Mouse (Mus musculus): ENCODE measurements around the gene Rbm42. TPM values are rescaled to one million over a fixed set of nuclear protein-coding genes. Genes with fewer than 3 reads are reported as not detected.
A peak's percentile ranks its signal among the peaks of the same experiment; 100 is the strongest.

The Rbm42 gene
- polyA plus RNA-seq (2015; fragmentation: Nextera tagmentation; extraction: Ambion mirVana), result 79.5 and 88.4 TPM in 2 replicates

GRCm38 (mm10) chr7:30649591-30650540, at the start of gene Rbm42:
TSS of gene Rbm42 (minus strand) at chr7:30650317.
- Histone ChIP-seq H3K36me3 (peaks cover 72% of the 10 kb centered on the region), H3K27me3 (replicated peaks) (no peaks in the 10 kb centered on the region), H3K9ac (peak within 1 kb of the TSS; percentile 98), H3K4me1 (peaks cover 14% of the 10 kb centered on the region), H3K27ac (replicated peaks) (peak within 1 kb of the TSS; percentile 58), H3K9me3 (no peaks in the 10 kb centered on the region), H3K4me2 (peak within 1 kb of the TSS; percentile 99), H3K4me3 (peak within 1 kb of the TSS; percentile 97)
- 1% methylated on average over 59 of the region's 59 CpGs for WGBS
- peak; percentile 98 for ATAC-seq (ENCODE audit: extremely low read depth, insufficient number of reproducible peaks, low FRiP score, low TSS enrichment)

- Histone ChIP-seq H3K9me3 (no peaks in the 10 kb centered on the region), H3K27ac (replicated peaks) (no peak within 1 kb of the TSS), H3K27me3 (replicated peaks) (no peaks in the 10 kb centered on the region), H3K4me1 (peaks cover 17% of the 10 kb centered on the region), H3K4me2 (no peak within 1 kb of the TSS), H3K4me3 (no peak within 1 kb of the TSS), H3K36me3 (no peaks in the 10 kb centered on the region), H3K9ac (no peak within 1 kb of the TSS)
- no peak for ATAC-seq (ENCODE audit: extremely low read depth, insufficient number of reproducible peaks, low FRiP score, low TSS enrichment)
- 38% methylated on average over 9 of the region's 9 CpGs for whole genome bisulfite sequencing
Measured at GRCm38 (mm10) chr7:30698589-30698988, 48.5 kb upstream of the Rbm42 start, which contains the start of gene 2200002J24Rik. TSS of gene 2200002J24Rik (plus strand) at chr7:30698926.

- Histone ChIP-seq H3K9me3 (no peaks in the 10 kb centered on the region), H3K36me3 (no peaks in the 10 kb centered on the region), H3K9ac (no peak overlapping the region), H3K4me1 (peaks cover 17% of the 10 kb centered on the region), H3K27ac (replicated peaks) (no peak overlapping the region), H3K4me2 (no peak overlapping the region), H3K27me3 (replicated peaks) (no peaks in the 10 kb centered on the region), H3K4me3 (no peak overlapping the region)
- WGBS, result 61% methylated on average over 5 of the region's 5 CpGs
- no peak for ATAC-seq (ENCODE audit: extremely low read depth, insufficient number of reproducible peaks, low FRiP score, low TSS enrichment)
Measured at GRCm38 (mm10) chr7:30698101-30698500, 48.0 kb upstream of the Rbm42 start.

GRCm38 (mm10) chr7:30688325-30688724, 38.2 kb upstream of the Rbm42 start:
- WGBS, result 70% methylated on average over 6 of the region's 6 CpGs
- Histone ChIP-seq H3K4me3 (no peak overlapping the region), H3K4me1 (no peaks in the 10 kb centered on the region), H3K4me2 (no peak overlapping the region), H3K27me3 (replicated peaks) (peaks cover 14% of the 10 kb centered on the region; the same call in 1 of the 2 replicates), H3K9me3 (no peaks in the 10 kb centered on the region), H3K9ac (no peak overlapping the region), H3K27ac (replicated peaks) (no peak overlapping the region), H3K36me3 (no peaks in the 10 kb centered on the region)
- ATAC-seq (ENCODE audit: extremely low read depth, insufficient number of reproducible peaks, low FRiP score, low TSS enrichment), result no peak

- no peaks in the 10 kb centered on the region for H3K9me3 ChIP-seq
- no peaks in the 10 kb centered on the region for H3K4me1 ChIP-seq
- no peak overlapping the region for H3K4me2 ChIP-seq
- ATAC-seq (ENCODE audit: extremely low read depth, insufficient number of reproducible peaks, low FRiP score, low TSS enrichment), result no peak
- H3K36me3 ChIP-seq, result no peaks in the 10 kb centered on the region
- H3K4me3 ChIP-seq, result no peak overlapping the region
- peaks cover 14% of the 10 kb centered on the region; the same call in 1 of the 2 replicates for H3K27me3 ChIP-seq (replicated peaks)
- H3K9ac ChIP-seq, result no peak overlapping the region
- 55% methylated on average over 2 of the region's 2 CpGs for WGBS
- no peak overlapping the region for H3K27ac ChIP-seq (replicated peaks)
Measured at GRCm38 (mm10) chr7:30683425-30683824, 33.3 kb upstream of the Rbm42 start.

GRCm38 (mm10) chr7:30681897-30682296, 31.8 kb upstream of the Rbm42 start:
- H3K27me3 ChIP-seq (replicated peaks), result peaks cover 6% of the 10 kb centered on the region; the same call in 1 of the 2 replicates
- no peak overlapping the region for H3K4me2 ChIP-seq
- H3K4me3 ChIP-seq, result no peak overlapping the region
- no peaks in the 10 kb centered on the region for H3K36me3 ChIP-seq
- ATAC-seq (ENCODE audit: extremely low read depth, insufficient number of reproducible peaks, low FRiP score, low TSS enrichment), result no peak
- H3K9ac ChIP-seq, result no peak overlapping the region
- H3K4me1 ChIP-seq, result no peaks in the 10 kb centered on the region
- peaks cover 2% of the 10 kb centered on the region; the same call in 1 of the 2 replicates for H3K9me3 ChIP-seq
- WGBS, result 35% methylated on average over 5 of the region's 5 CpGs
- H3K27ac ChIP-seq (replicated peaks), result no peak overlapping the region

- ATAC-seq (ENCODE audit: extremely low read depth, insufficient number of reproducible peaks, low FRiP score, low TSS enrichment), result no peak
- H3K36me3 ChIP-seq, result no peaks in the 10 kb centered on the region
- no peak overlapping the region for H3K4me2 ChIP-seq
- no peaks in the 10 kb centered on the region for H3K4me1 ChIP-seq
- WGBS, result 50% methylated on average over 5 of the region's 5 CpGs
- no peak overlapping the region for H3K9ac ChIP-seq
- no peak overlapping the region for H3K27ac ChIP-seq (replicated peaks)
- peaks cover 2% of the 10 kb centered on the region; the same call in 1 of the 2 replicates for H3K9me3 ChIP-seq
- no peak overlapping the region for H3K4me3 ChIP-seq
- 0 out of 2 replicates have a peak, but pooled peaks cover 3% of the 10 kb centered on the region for H3K27me3 ChIP-seq (replicated peaks)
Measured at GRCm38 (mm10) chr7:30678263-30678975, 28.3 kb upstream of the Rbm42 start.

GRCm38 (mm10) chr7:30671480-30671879, 21.4 kb upstream of the Rbm42 start, which contains the start of gene Pmis2:
TSS of gene Pmis2 (minus strand) at chr7:30671605.
- no peak within 1 kb of the TSS for H3K9ac ChIP-seq
- H3K27me3 ChIP-seq (replicated peaks), result peaks cover 9% of the 10 kb centered on the region
- H3K27ac ChIP-seq (replicated peaks), result no peak within 1 kb of the TSS
- H3K4me1 ChIP-seq, result no peaks in the 10 kb centered on the region
- H3K4me2 ChIP-seq, result no peak within 1 kb of the TSS
- no peaks in the 10 kb centered on the region for H3K36me3 ChIP-seq
- no peak for ATAC-seq (ENCODE audit: extremely low read depth, insufficient number of reproducible peaks, low FRiP score, low TSS enrichment)
- 61% methylated on average over 9 of the region's 9 CpGs for whole genome bisulfite sequencing
- H3K9me3 ChIP-seq, result no peaks in the 10 kb centered on the region
- H3K4me3 ChIP-seq, result no peak within 1 kb of the TSS

GRCm38 (mm10) chr7:30669229-30669628, 19.1 kb upstream of the Rbm42 start:
- H3K36me3 ChIP-seq, result no peaks in the 10 kb centered on the region
- no peak for ATAC-seq (ENCODE audit: extremely low read depth, insufficient number of reproducible peaks, low FRiP score, low TSS enrichment)
- H3K27ac ChIP-seq (replicated peaks), result no peak overlapping the region
- no peak overlapping the region for H3K4me3 ChIP-seq
- WGBS, result 30% methylated on average over 3 of the region's 3 CpGs
- peaks cover 9% of the 10 kb centered on the region for H3K4me1 ChIP-seq
- no peak overlapping the region for H3K4me2 ChIP-seq
- H3K9me3 ChIP-seq, result no peaks in the 10 kb centered on the region
- H3K9ac ChIP-seq, result no peak overlapping the region
- peaks cover 9% of the 10 kb centered on the region for H3K27me3 ChIP-seq (replicated peaks)

GRCm38 (mm10) chr7:30665321-30665720, 15.2 kb upstream of the Rbm42 start:
- H3K9me3 ChIP-seq, result no peaks in the 10 kb centered on the region
- peaks cover 24% of the 10 kb centered on the region for H3K36me3 ChIP-seq
- H3K4me3 ChIP-seq, result peak overlapping the region; percentile 83
- H3K27me3 ChIP-seq (replicated peaks), result peaks cover 7% of the 10 kb centered on the region
- peak overlapping the region; percentile 92 for H3K4me2 ChIP-seq
- H3K9ac ChIP-seq, result peak overlapping the region; percentile 94
- ATAC-seq (ENCODE audit: extremely low read depth, insufficient number of reproducible peaks, low FRiP score, low TSS enrichment), result no peak; the same call in 1 of the 2 replicates
- WGBS, result 3% methylated on average over 11 of the region's 11 CpGs
- H3K4me1 ChIP-seq, result peaks cover 13% of the 10 kb centered on the region
- H3K27ac ChIP-seq (replicated peaks), result peak overlapping the region; percentile 38

- under 1% methylated on average over 34 of the region's 34 CpGs for WGBS
- Histone ChIP-seq H3K27me3 (replicated peaks) (peaks cover 7% of the 10 kb centered on the region), H3K36me3 (peaks cover 31% of the 10 kb centered on the region), H3K4me3 (peak within 1 kb of the TSS; percentile 83), H3K9ac (peak within 1 kb of the TSS; percentile 94), H3K4me1 (peaks cover 13% of the 10 kb centered on the region), H3K27ac (replicated peaks) (peak within 1 kb of the TSS; percentile 38), H3K9me3 (no peaks in the 10 kb centered on the region), H3K4me2 (peak within 1 kb of the TSS; percentile 92)
- peak; percentile 86 for ATAC-seq (ENCODE audit: extremely low read depth, insufficient number of reproducible peaks, low FRiP score, low TSS enrichment)
Measured at GRCm38 (mm10) chr7:30664529-30665200, 14.5 kb upstream of the Rbm42 start, which contains the start of gene Haus5. TSS of gene Haus5 (minus strand) at chr7:30664994.
